Mouse (Mus musculus) neural tube, embryonic 10.5 days (tissue): ENCODE measurements around the gene BC100530.
"Not testable (repeated sequence)": the region's sequence is repeated elsewhere in the genome, so short reads cannot be mapped to it uniquely, and the experiment has no call there.

Experiments used
- DNase-seq: peaks from one replicate; pipeline ENCODE4 v3.0.0-alpha.2; 2017; ENCODE audit warnings: low spot score; ENCODE audit errors: extremely low spot score

Gene BC100530

GRCm38 (mm10) chr16:36367648-36368047 is at the start of gene BC100530:
BC100530 (minus strand) TSS chr16:36367748.
- not testable (repeated sequence) for DNase-seq

- DNase-seq, result no peak
These were observed 40.8 kb upstream of the BC100530 start, which contains the start of gene Stfa2 for GRCm38 (mm10) chr16:36408357-36408756. Stfa2 (minus strand) TSS chr16:36408457.

- DNase-seq, result no peak
These were observed 21.5 kb upstream of the BC100530 start for GRCm38 (mm10) chr16:36389060-36389459.

- DNase-seq, result no peak
These were observed 30.4 kb downstream of the BC100530 start for GRCm38 (mm10) chr16:36337171-36337570.

GRCm38 (mm10) chr16:36334232-36334631 is 33.3 kb downstream of the BC100530 start, which contains the start of gene BC117090:
BC117090 (minus strand) TSS chr16:36334332.
- DNase-seq, result no peak

GRCm38 (mm10) chr16:36319286-36319685 is 48.3 kb downstream of the BC100530 start:
- no peak for DNase-seq

- DNase-seq, result not testable (repeated sequence)
These were observed 51.4 kb downstream of the BC100530 start for GRCm38 (mm10) chr16:36316111-36316510.
